Mouse (Mus musculus) kidney, postnatal 14 days (tissue): ENCODE data around the gene Brsk2.

ENCODE experiments used
- DNase-seq: peaks from one replicate; pipeline ENCODE4 v3.0.0; 2022; ENCODE audit warnings: mixed read lengths

The Brsk2 gene

DNA sequence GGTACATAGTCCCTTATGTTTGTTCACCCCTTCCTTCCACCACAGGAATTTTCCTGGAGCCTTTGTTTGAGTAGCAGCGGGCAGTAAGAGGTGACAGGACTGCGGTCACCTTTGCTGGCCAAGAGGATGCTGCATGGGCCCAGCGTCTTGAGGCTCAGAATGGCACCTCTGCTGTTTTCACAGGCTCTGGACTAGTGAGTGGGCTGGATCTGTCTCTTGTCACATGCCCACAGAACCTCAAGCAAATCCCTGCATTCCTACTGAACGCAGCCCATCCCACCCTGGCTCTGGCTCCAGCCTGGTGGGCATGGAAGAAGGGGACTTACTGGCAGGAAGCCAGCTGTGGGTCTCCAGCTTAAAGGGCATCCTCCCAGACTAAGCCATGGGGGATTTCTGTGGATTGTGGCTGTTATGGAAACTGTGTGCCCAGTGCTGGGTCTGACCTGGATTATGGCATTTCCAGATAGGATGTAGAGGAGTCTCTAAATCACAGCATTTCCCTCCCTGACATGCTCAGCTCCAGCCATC, 8.0 kb downstream of the Brsk2 start:
- no peak for DNase-seq

- no peak for DNase-seq
These were observed 8.7 kb downstream of the Brsk2 start for GRCm38 (mm10) chr7:141958211-141958610.

- peak; percentile 26 for DNase-seq
These were observed 9.6 kb downstream of the Brsk2 start for GRCm38 (mm10) chr7:141959133-141959532.

GRCm38 (mm10) chr7:141960926-141961325, 11.4 kb downstream of the Brsk2 start:
- DNase-seq, result no peak

- no peak for DNase-seq
These were observed 11.9 kb downstream of the Brsk2 start for GRCm38 (mm10) chr7:141961491-141961890.

DNA sequence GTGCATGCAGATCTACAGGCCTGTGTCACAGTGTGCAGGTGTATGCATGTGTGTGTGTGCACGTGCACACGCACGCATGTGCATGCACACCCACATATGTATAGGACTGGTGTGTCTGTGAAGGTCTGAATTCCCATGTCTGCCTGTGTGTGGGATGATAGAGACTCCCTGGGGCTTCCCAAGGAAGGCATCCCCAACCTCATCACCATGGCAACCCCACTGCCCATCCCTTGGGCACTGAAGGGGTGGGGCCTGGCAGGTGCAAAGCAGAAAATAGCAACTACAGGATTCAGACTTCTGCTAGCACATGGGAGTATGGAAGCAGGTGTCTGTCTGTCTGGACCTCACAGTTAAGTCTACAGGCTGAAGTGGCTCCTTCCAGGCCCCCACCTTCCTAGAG, 13.0 kb downstream of the Brsk2 start:
- DNase-seq, result no peak

GRCm38 (mm10) chr7:141966281-141966680, 16.7 kb downstream of the Brsk2 start:
- DNase-seq, result no peak

GRCm38 (mm10) chr7:141972831-141973619, 23.5 kb downstream of the Brsk2 start:
- DNase-seq, result peak; percentile 28

GRCm38 (mm10) chr7:141978003-141978402, 28.5 kb downstream of the Brsk2 start:
- DNase-seq, result no peak

GRCm38 (mm10) chr7:141979247-141979646, 29.7 kb downstream of the Brsk2 start:
- no peak for DNase-seq

- DNase-seq, result no peak
These were observed 31.7 kb downstream of the Brsk2 start for GRCm38 (mm10) chr7:141981237-141981636.

- DNase-seq, result peak; percentile 49
These were observed 38.8 kb downstream of the Brsk2 start for GRCm38 (mm10) chr7:141988314-141988806.

GRCm38 (mm10) chr7:141991183-141991582, 41.6 kb downstream of the Brsk2 start:
- no peak for DNase-seq

DNA sequence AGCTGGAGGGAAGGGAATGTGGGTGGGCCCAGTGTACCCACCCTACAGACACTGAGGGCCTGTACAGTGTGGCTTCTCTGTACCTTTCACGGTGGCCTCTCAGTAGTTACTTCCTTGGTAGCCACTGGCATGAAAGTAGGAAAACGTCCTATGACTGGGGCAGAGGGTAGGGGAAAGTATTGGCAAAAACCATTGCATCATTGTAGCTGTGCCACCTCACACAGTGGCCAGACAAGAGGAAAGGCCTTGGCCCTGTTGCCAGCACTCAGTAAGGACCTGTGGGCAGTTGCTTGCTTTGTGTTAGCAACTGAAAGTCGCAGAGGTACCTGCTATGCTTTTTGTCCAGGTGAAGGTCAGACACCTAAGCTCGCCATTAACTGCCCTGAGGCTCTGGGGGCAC, 44.6 kb downstream of the Brsk2 start:
- DNase-seq, result no peak

DNA sequence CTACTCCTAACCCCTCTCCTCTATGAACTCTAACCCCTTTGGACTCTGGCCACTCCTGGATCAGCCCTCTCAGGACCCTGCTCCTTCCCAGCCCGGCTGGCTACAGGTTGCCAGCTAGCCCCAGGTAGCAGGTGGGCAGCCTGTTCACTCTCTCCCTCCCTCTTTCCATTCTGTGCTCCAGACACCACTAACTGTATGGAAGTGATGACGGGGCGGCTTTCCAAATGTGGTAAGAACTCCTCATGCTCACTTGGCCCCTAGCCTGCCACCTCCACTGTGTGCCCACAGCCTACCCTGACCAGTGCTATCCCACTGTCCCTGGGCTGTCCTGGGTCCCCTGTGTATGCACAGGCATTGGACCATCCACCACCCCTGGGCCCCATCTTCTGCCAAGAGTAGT, 51.1 kb downstream of the Brsk2 start:
- no peak for DNase-seq

GRCm38 (mm10) chr7:142001597-142002340, 52.2 kb downstream of the Brsk2 start:
- no peak for DNase-seq

DNA sequence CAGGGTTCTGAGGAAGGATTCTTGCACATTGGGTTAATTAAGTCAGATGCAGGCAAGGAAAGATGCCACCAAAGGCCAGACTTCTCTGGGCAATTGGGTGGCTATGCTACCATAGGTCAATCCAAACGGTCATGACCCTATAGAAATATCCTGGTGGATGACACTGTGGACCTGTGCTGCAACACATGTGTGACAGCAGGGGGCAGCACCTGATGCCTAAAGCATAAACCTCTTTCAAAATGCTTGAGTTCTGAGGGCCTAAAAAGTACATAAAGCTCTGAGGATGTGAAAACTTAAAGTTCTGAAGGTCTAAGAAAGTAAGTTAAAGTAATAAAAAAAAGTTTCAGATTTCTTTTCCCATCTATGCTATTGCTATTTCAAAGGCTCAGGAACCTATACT, 67.0 kb downstream of the Brsk2 start:
- DNase-seq, result peak; percentile 52

DNA sequence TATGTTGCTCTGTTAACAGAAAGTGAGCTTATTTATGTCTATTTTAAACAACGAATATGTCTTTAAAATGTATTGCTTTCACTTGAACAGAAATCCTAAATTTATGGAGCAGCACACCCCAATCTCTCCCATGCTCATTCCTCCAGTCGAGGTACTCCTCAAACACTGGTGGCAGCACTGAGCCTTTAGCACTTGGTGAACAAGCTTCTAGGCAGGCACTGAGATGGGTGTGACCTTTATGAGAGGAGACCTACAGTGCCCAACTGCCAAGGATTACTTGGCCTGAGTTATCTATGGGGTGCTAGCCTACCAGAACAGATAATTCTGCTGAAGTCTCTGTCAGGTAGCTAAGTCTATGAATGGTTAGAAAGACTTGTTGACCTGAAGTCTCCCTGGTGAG, 70.1 kb downstream of the Brsk2 start:
- no peak for DNase-seq

GRCm38 (mm10) chr7:142020827-142021226, 71.3 kb downstream of the Brsk2 start:
- DNase-seq, result no peak

GRCm38 (mm10) chr7:142025196-142025595, 75.6 kb downstream of the Brsk2 start:
- DNase-seq, result no peak

- DNase-seq, result no peak
These were observed 76.4 kb downstream of the Brsk2 start for GRCm38 (mm10) chr7:142025926-142026325.

DNA sequence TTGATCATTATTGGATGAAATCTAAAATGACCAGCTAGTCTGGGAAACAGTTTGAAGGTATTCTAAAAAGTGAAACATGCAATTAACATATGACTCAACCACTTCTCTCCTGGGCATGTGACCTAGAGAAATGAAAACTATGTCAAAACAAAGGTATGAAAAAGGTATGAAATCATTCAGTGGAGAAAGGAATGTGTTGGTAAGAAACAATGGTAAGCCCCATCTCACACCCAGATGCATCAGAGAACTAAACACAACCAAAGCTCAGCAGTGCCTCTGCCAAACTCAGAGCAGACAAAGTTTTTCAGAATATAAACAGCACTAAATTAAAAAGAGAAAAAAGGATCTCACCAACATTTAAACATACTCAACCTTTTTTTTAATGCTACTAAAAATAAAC, 80.5 kb downstream of the Brsk2 start:
- no peak for DNase-seq

GRCm38 (mm10) chr7:142034198-142034597, 84.6 kb downstream of the Brsk2 start:
- DNase-seq, result peak; percentile 65
